Mouse (Mus musculus) hindbrain, postnatal 0 days (tissue): ENCODE data around the gene Bex2. TPM values are rescaled to one million over a fixed set of nuclear protein-coding genes. Genes with fewer than 3 reads are reported as not detected.
"Not testable (repeated sequence)": the region's sequence is repeated elsewhere in the genome, so short reads cannot be mapped to it uniquely, and the experiment has no call there.

Experiments used
- ATAC-seq: fragments of 200-750 bp; cut with Nextera tagmentation; 2 replicates; pipeline ENCODE4 v1.8.0; 2017; ENCODE audit warnings: mild to moderate bottlenecking, moderate TSS enrichment, moderate library complexity
- DNase-seq: peaks from one replicate; pipeline ENCODE4 v3.0.0-alpha.2; 2015; ENCODE audit warnings: low spot score
- H3K27ac ChIP-seq: fragments of 300-500 bp; sonication (generic); 2 replicates; pipeline ENCODE4 v1.5.1; 2014; ENCODE audit warnings: mild to moderate bottlenecking
- H3K27me3 ChIP-seq: fragments of 300-500 bp; sonication (generic); 2 replicates; pipeline ENCODE4 v1.6.1; 2014; ENCODE audit warnings: low read length, mixed read lengths; ENCODE audit not compliant: insufficient read depth
- H3K36me3 ChIP-seq: fragments of 300-500 bp; sonication (generic); 2 replicates; pipeline ENCODE4 v1.6.1; 2014; ENCODE audit warnings: low read length, mixed read lengths; ENCODE audit not compliant: insufficient read depth
- H3K4me1 ChIP-seq: fragments of 300-500 bp; sonication (generic); 2 replicates; pipeline ENCODE4 v1.6.1; 2014; ENCODE audit warnings: antibody characterized with exemption, low read length, mixed read lengths; ENCODE audit not compliant: insufficient read depth
- H3K4me2 ChIP-seq: fragments of 300-500 bp; sonication (generic); 2 replicates; pipeline ENCODE4 v1.6.1; 2014; ENCODE audit warnings: low read depth, mild to moderate bottlenecking, low read length, moderate library complexity, mixed read lengths
- H3K4me3 ChIP-seq: fragments of 300-500 bp; sonication (generic); 2 replicates; pipeline ENCODE4 v1.5.1; 2014; ENCODE audit warnings: low read length
- H3K9ac ChIP-seq: fragments of 300-500 bp; sonication (generic); replicated peaks from 2 replicates; pipeline ENCODE4 v1.6.1; 2014; ENCODE audit warnings: mild to moderate bottlenecking, low read length, moderate library complexity, mixed read lengths
- H3K9me3 ChIP-seq: fragments of 300-500 bp; sonication (generic); 2 replicates; pipeline ENCODE4 v1.6.1; 2016; ENCODE audit warnings: low read length, mixed read lengths
- CTCF ChIP-seq: IDR thresholded peaks from 2 replicates; pipeline ENCODE4 v1.5.1; 2016; ENCODE audit warnings: antibody characterized with exemption, control low read depth, low read depth
- WGBS: fragments of 180-500 bp; shearing (Covaris S2); extraction: QIAGEN DNeasy Blood & Tissue Kit; methylation state at CpG from one replicate; pipeline ENCODE4 v1.1.7; 2014; 5-methylcytosine and 5-hydroxymethylcytosine counted together
- polyA plus RNA-seq: library from polyadenylated mRNA; unstranded; fragments of >200 nt; fragmentation: Nextera tagmentation; extraction: Ambion mirVana; gene quantifications from 2 replicates; pipeline ENCODE4 v1.2.1, GENCODE M21; 2015
- total RNA-seq: library from RNA; depleted of rRNA; stranded (reverse); fragments of >200 nt; gene quantifications from 2 replicates; pipeline ENCODE4 v1.2.3, GENCODE M21; 2014; rRNA removed

The Bex2 gene
- total and polyA plus RNA-seq, 2 experiments from 2014 or later: 171 to 938 TPM

DNA sequence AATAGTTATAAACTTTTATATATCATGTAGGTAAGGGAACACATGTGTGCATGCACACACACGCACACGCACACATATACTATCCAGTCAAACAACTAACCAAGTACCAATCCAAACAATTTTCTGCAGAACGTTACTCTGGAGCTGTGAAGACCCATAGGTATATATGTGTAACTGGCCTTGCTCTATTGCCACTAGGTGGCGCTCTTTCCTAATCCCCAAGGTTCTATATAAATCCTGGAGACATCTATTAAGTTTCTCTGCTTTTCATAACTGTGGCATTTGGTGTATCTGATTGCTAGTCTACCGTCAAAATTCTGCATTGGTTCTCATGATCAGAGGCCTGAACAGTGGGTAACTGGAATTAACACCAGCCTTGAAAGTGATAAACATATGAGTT is 20.5 kb downstream of the Bex2 start:
- ATAC-seq (peak; percentile 86), DNase-seq (peak; percentile 88)
- H3K27ac ChIP-seq: no peak overlapping the region
- no peak overlapping the region for H3K4me2 ChIP-seq
- H3K4me3 ChIP-seq: no peak overlapping the region
- H3K4me1 ChIP-seq: no peaks in the 10 kb centered on the region
- H3K9me3 ChIP-seq: no peaks in the 10 kb centered on the region
- WGBS: 24% methylated on average over 5 of the region's 5 CpGs
- no peak overlapping the region for H3K9ac ChIP-seq
- H3K27me3 ChIP-seq: no peaks in the 10 kb centered on the region
- no peaks in the 10 kb centered on the region for H3K36me3 ChIP-seq
- peak; percentile 73 for TF ChIP-seq CTCF

- no peak for DNase-seq
- no peak overlapping the region for H3K4me3 ChIP-seq
- H3K9ac ChIP-seq: no peak overlapping the region
- ATAC-seq: no peak
- H3K36me3 ChIP-seq: no peaks in the 10 kb centered on the region
- H3K4me1 ChIP-seq: no peaks in the 10 kb centered on the region
- no peak overlapping the region for H3K4me2 ChIP-seq
- H3K27me3 ChIP-seq: no peaks in the 10 kb centered on the region
- 87% methylated on average over 1 of the region's 1 CpGs for WGBS
- no peaks in the 10 kb centered on the region for H3K9me3 ChIP-seq
- no peak overlapping the region for H3K27ac ChIP-seq
- TF ChIP-seq CTCF: no peak
These were observed 24.3 kb downstream of the Bex2 start for GRCm38 (mm10) chrX:136043726-136044125.

GRCm38 (mm10) chrX:136032799-136033763 is 35.0 kb downstream of the Bex2 start, which contains the start of gene Arxes1:
Arxes1 (plus strand) TSS chrX:136033367.
- H3K4me1 ChIP-seq, H3K9me3 ChIP-seq, H3K36me3 ChIP-seq, H3K9ac ChIP-seq, H3K27me3 ChIP-seq, H3K27ac ChIP-seq: not testable (repeated sequence)
- H3K4me2 ChIP-seq: peak within 1 kb of the TSS; percentile 50
- ATAC-seq (peak; percentile 96), DNase-seq (peak; percentile 2)
- WGBS: 21% methylated on average over 12 of the region's 49 CpGs
- peak within 1 kb of the TSS; percentile 26 for H3K4me3 ChIP-seq

DNA sequence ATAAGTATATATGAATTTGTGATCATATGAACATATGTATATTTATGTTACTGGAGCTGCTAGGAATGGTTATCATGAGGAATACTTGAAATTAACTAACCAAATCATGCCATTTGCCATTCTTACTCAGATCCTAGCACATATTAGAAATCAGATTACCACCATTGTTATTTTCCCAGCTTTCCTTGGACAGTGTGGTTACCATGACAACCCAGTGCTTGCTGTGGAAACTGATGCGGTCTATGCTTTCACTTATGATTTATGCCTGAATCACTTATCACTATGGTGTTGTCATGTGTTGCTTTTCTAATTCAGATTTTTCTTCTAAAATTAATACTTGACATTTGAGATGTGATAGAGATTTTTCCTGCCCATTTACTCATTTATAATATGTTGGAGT is 37.7 kb downstream of the Bex2 start:
- Histone ChIP-seq H3K4me3 (no peak overlapping the region), H3K36me3 (no peaks in the 10 kb centered on the region), H3K9ac (no peak overlapping the region), H3K27ac (no peak overlapping the region), H3K4me1 (no peaks in the 10 kb centered on the region), H3K9me3 (no peaks in the 10 kb centered on the region), H3K4me2 (no peak overlapping the region), H3K27me3 (no peaks in the 10 kb centered on the region; the same call in 1 of the 2 replicates)
- no peak for ATAC-seq
- no peak for TF ChIP-seq CTCF
- DNase-seq: peak; percentile 14
- WGBS: 49% methylated on average over 1 of the region's 1 CpGs

Other genes starting within 250 kb of the Bex2 start
- gene Gprasp2, start 229.2 kb downstream of the Bex2 start, total RNA-seq: 201 and 270 TPM in 2 replicates
- 239 and 245 TPM in 2 replicates for gene Gprasp2, start 229.2 kb downstream of the Bex2 start, polyA plus RNA-seq
- 168 and 177 TPM in 2 replicates for gene Arxes2, start 74.4 kb downstream of the Bex2 start, total RNA-seq
- 312 and 317 TPM in 2 replicates for gene Arxes2, start 74.4 kb downstream of the Bex2 start, polyA plus RNA-seq
- 57.8 and 57.9 TPM in 2 replicates for gene Arxes1, start 34.9 kb downstream of the Bex2 start, total RNA-seq
- gene Arxes1, start 34.9 kb downstream of the Bex2 start, polyA plus RNA-seq: 177 and 187 TPM in 2 replicates
- gene Nxf3, start 17.0 kb upstream of the Bex2 start, total RNA-seq: not detected in 2 replicates
- 0.05 TPM in 1 of 2 replicates, not detected in the other for gene Nxf3, start 17.0 kb upstream of the Bex2 start, polyA plus RNA-seq
- gene Bex4, start 70.8 kb upstream of the Bex2 start, total RNA-seq: 20.0 and 38.4 TPM in 2 replicates
- 153 and 160 TPM in 2 replicates for gene Bex4, start 70.8 kb upstream of the Bex2 start, polyA plus RNA-seq
- gene Tceal8, start 104.1 kb upstream of the Bex2 start, total RNA-seq: 72.2 and 82.6 TPM in 2 replicates
- 138 and 146 TPM in 2 replicates for gene Tceal8, start 104.1 kb upstream of the Bex2 start, polyA plus RNA-seq
- gene Tceal5, start 135.6 kb upstream of the Bex2 start, total RNA-seq: 3.9 and 4.3 TPM in 2 replicates
- 45.2 and 45.8 TPM in 2 replicates for gene Tceal5, start 135.6 kb upstream of the Bex2 start, polyA plus RNA-seq
- gene Tceal7, start 146.5 kb upstream of the Bex2 start, total RNA-seq: 0.86 and 2.4 TPM in 2 replicates
- gene Tceal7, start 146.5 kb upstream of the Bex2 start, polyA plus RNA-seq: 3.5 and 4.1 TPM in 2 replicates
- gene Bex1, start 147.3 kb upstream of the Bex2 start, total RNA-seq: 38.9 and 58.8 TPM in 2 replicates
- 272 and 279 TPM in 2 replicates for gene Bex1, start 147.3 kb upstream of the Bex2 start, polyA plus RNA-seq
- gene Tceal9, start 176.8 kb upstream of the Bex2 start, total RNA-seq: 89.2 and 100 TPM in 2 replicates
- 257 and 262 TPM in 2 replicates for gene Tceal9, start 176.8 kb upstream of the Bex2 start, polyA plus RNA-seq
- gene Bex3, start 202.0 kb upstream of the Bex2 start, total RNA-seq: 263 and 314 TPM in 2 replicates
- 900 and 904 TPM in 2 replicates for gene Bex3, start 202.0 kb upstream of the Bex2 start, polyA plus RNA-seq